Mouse (Mus musculus) heart, postnatal 10 days (tissue): ENCODE results near the gene Cln3. TPM values are rescaled to one million over a fixed set of nuclear protein-coding genes. Genes with fewer than 3 reads are reported as not detected.

Source experiments
- DNase-seq, 2 experiments: peaks; one replicate each; pipeline ENCODE4 v3.0.0; 2021
- intact Hi-C: fragments of 180-260 bp; cut with DNase I; formaldehyde crosslinking; loops from one replicate; pipeline ENCODE4 v1.15.1; 2025
- total RNA-seq, 2 experiments: library from RNA; stranded (reverse); gene quantifications; 2 replicates each; pipeline ENCODE4 v1.2.3; 2021

Cln3 gene
- 10 to 100 TPM; 14.7 to 16.6 TPM for total RNA-seq

DNA sequence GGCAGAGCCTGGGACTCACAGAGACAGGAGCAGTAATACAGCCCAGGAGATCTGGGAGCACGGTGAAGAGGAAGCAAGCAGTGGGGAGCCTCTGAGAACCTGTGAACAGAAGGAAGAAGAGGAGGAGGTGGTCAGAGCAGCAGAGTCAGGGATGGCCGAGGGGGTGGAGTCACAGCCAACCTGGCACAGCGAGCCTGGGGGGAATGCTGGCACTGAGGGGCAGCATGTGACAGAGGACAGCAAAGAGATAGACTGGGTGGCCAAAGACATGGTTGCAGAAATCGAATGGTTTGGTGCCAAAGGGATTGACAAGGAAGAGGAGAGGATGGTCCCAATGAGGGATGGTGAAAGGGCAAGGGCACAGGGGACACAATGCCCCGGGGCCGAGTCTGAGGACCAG lies at the start of gene Cln3:
Gene Cln3, minus strand, starts transcription at position 101 of the 400 bp plus-strand sequence.
- intact Hi-C loops, result loop anchor here (2.0 kb wide), 1 partner anchor 51 kb away; no protein-coding TSS in a partner anchor
- DNase-seq, result no peak

DNA sequence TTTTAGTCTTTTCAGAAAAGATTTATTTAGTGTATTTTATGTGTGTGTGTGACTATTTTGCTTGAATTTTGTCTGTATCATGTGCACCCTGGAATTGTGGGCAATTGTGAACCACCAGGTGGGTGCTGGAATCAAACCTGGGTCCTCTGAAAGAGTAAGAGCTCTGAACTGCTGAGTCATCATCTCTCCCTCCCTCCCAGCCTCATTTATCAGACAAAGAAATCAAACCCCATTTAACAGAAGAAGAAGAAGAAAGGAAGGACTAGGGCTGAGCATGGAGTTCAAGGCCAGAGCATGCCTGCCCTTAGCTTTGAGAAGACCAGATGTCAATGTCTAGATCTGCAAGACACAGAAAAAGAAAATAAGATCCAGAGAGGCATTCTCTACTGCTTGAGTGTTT lies 49.8 kb upstream of the Cln3 start:
- no peak for DNase-seq
- intact Hi-C loops, result loop anchor here (5.0 kb wide), 1 partner anchor 158 kb away; the partner anchor contains the start of gene Sh2b1

DNA sequence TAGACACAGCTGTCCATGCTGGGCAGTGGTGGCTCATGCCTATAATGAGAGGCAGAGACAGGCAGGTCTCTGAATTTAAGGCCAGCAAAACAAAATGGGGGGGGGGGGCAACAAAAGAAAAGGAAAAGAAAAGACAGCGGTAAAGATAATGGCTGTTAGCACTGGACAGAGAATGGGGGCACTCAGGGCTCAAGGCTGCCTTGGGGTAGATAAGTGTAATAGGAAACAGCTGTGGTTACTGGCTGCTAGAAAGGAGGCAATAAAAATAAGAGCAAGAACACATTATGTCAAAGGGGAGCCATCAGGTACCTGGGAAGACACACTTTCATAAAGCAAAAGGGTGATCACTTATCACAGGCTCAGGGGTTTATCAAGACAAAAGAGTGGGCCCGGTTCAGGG lies 46.9 kb upstream of the Cln3 start:
- intact Hi-C loops, result no loop called here
- no peak for DNase-seq

DNA sequence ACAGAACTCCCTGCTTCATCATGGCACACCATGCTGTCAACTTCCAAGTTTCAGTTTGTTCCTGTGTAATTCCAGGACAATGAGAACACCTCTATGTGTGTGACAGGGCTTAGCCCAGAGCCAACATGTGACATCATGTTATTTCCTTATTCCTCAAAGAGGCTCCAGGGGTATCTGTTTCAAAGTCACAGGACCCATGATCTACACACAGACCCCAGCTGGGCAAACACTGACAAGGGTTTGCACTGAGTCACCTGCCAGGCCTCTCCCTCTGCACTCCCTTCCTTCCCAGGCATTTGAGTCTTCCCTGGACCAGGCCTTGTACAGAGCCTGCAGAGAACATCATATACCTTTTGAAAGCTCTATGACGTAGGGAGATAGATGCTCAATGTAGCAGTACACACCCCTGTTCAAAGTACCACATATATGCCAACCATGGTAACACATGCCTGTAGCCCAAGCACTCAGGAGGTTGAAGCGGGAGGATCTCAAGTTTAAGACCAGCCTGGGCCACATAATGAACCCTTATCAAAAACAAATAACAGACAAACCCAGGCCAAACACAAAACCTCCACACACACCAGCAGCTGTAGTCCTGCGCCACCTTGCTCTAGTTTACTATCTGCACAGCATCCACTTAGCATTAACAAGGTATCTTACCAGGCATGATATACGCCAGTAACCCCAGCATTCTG lies 45.4 kb upstream of the Cln3 start, which contains the start of gene Nupr1:
Gene Nupr1, minus strand, starts transcription at position 38 of the 695 bp plus-strand sequence.
- intact Hi-C loops, result no loop called here
- no peak for DNase-seq

DNA sequence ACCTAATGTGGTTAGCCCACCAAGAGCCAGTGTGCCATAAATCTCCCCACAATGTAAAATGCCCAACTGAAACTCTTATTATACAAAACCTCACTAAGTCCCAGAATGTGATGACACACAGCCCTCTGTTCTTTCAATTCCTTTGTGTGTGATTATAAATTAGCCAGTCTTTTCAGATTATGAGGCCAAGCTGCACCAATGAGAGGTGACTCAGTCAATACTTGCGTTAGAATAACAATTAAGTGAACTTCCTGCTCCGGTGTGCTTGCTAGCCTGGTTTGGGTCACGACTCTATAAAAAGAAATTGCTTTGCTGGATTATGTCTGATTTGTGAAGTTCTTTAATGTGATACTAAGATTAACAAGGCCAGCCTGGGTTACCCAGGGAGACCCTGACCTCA lies 44.3 kb upstream of the Cln3 start:
- intact Hi-C loops, result no loop called here
- no peak for DNase-seq

DNA sequence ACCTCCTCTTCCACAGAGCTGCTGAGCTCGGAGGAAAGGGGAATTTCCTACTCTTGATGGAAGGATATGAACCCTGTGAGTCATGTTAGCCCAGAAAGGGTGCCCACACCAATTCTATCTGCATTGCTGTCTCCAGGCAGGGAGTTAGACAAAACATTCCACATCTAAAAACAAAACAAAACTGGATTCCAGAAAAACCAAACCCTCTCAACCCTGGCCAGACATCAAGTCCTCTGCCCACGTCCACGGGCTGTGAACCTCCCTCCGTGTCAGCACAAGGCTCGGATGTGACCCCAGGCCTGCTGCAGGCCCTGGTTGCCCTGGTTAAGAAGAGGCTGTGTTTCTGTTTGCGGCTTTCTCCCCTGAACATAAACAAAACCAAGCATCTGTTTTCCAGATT lies 42.5 kb upstream of the Cln3 start:
- intact Hi-C loops, result no loop called here
- no peak for DNase-seq

DNA sequence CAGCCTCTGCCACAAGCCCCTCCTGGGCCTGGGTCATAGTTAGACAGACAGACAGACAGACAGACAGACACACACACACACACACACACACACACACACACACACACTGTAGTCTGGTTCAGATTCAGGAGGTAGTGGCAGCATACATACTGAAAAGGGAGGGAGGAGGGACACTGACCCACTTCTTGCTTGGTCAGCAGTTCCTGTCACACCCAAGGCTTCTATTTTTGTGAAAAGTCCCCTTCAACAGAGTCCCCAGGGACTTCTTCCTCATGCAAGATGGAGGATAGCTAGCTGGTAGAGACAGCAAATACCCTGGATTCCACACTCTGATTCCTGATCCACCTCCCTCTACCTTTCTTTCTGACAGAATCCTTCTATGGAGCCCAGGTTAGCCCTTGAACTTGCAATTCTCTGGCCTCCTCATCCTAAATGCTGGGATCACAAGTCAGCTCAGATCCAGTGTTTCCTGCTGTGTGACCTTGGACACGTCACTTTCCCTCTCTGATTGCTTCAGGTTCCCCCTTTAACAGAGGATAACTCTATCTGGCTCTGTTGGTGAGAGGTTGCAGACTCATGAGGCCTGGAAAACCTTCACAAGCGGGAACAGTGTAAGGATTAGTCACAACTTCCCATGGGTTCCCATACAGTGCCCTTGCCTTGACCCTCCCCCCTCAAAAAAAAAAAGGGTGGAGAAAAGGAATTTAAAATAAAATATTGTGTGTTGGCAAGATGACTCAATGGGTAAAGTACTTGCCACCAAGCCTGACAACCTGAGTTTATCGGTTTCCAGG lies 40.4 kb upstream of the Cln3 start:
- intact Hi-C loops, result no loop called here
- no peak for DNase-seq

DNA sequence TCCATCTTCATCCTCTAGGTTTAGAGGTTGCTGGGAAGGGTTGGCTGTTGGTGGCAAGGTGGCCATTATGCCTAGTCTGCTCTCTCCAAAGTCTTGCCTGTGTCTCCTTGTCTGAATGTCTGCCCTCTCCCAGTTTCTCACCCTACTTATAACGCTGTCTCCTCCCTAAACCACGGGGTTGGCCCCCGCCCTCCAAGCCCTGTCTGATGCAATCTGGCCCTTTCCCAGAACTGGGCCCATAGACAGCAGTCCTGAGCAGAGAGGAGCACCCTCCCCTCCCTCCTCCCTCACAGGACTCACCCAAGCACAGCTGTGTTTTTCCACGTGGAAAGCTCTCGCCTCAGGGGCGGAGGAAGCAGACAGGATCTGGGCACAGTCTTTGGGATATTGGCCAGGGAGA lies 39.8 kb upstream of the Cln3 start:
- intact Hi-C loops, result no loop called here

DNA sequence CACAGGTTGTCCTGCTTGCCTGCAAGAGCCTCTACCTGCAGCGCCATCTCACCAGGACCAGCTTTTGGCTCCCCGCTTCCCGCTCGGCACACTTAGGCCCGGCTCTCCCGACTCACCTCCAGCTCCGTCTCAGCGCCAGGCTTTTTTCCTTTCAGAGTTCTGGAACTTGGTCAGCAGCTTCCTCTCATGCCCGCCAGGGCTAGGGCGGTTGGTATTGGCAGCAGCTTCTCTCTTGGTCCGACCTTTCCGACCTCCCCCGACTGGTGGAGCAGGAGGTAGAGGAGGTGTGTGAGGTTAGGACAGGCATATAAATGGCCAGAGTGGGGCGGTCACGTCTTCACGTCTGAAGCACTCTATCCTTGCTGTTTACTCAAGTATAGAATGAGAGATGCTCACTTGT lies 39.2 kb upstream of the Cln3 start:
- DNase-seq, result peak in 1 of 2 experiments; percentile 18
- intact Hi-C loops, result no loop called here

More for the DNA sequence above, 39.8 kb upstream of the Cln3 start:
- peak; percentile 83 to 84 for DNase-seq

DNA sequence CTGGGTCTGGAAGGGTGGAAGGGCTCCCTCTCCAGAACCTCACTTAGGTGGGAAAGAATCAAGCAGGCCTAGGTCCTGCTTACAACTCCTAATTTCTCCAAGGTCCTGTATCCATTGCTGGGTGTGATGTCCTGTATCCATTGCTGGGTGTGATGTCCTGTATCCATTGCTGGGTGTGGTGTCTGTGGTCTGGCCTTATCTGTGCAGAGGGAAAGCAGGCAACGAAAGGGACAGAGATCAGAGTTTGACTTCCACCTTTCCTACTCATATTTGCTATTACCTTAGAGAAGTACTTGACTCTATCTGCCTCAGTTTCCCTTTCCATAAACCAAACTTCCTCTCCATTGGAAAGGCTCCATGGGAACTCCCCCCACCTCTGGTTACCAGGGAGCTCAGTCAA lies 37.8 kb upstream of the Cln3 start:
- DNase-seq, result no peak
- intact Hi-C loops, result no loop called here

DNA sequence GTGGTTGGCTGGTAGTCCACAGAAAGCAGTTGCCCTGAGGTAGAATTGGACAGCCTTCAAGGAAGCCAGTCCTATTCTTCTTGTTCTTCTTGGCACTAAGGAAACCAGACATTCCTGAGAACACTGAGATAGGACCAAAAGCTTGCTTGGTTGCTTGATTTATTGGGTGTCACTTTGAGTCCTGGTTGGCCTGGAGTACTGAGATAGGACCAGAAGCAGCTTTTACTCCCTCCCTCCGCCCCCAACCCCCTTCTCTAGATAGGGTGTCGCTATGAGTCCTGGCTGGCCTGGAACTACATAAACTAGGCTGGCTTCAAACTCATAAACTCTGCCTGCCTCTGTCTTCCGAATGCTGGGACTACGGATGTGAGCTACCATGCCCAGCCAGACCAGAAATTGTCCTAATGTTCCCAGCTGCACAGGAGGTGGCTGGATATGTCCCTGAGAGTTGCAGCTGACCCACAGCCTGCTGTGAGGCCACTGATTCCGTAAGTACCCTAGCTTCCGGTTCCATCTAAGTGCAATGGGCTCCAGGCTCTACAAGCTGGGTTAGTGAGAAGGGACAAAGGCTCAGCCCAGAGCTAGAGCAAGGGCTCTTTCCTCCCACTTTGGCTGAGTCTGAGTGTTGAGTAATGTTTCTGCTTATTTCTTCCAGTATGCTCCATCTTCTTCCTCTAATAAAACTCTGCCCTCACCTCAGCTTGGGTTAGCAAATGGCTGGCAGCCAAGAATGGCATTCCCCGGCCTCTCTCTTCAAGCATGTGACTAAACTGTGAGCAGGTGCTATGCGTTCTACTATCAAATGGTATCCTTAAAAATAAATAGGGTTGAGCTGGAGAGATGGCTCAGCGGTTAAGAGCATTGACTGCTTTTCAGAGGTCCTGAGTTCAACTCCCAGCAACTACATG lies 36.1 kb upstream of the Cln3 start:
- DNase-seq, result no peak
- intact Hi-C loops, result no loop called here

DNA sequence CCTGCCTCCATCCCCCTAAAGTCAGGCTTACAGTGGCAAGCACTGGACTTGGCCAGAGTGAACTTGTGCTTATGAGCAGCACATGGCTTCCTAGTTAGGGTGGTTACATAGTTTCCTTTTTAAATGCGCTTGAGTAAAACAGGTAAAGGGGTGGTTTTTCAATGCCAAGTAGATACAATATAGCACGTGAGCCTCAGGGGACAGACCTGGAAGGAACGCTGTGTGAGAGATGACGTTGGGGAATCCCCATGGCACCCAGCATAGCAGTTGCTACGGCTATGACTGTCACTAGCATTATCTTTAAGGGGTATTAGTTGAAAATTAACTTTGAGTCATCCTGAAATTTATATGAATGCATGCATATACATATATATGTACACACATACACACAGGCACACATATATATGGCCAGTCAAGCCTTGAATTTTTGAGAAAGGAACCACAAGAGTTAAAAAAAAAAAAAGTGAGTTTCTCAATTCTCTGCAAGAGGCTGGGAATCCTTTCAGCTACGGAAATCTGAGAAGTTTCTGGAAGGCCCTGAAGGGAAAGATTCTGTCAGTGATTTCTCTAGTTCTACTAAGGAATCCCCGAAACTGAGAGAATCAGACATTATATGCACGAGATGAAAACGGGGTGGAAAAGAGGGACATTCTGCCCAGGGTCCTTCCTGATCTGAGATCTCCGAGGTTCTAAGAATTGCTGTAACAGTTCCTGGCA lies 34.1 kb upstream of the Cln3 start:
- intact Hi-C loops, result no loop called here
- DNase-seq, result no peak

DNA sequence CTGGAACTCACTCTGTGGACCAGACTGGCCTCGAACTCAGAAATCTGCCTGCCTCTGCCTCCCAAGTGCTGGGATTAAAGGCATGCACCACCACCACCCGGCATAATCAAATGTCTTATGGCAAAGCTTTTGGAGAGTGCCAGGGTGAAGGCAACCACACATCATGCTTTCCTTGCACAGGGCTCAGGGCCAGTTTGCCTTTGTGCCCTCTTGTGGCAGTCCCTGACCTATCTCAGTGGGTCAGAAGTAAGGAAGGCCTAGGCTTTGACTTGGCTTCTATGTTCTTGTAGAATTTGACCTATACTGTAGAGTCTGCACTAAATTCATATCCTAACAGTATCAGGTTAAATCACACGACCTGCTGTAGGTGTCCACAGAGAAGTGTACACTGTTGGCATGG lies 31.1 kb upstream of the Cln3 start:
- intact Hi-C loops, result no loop called here

DNA sequence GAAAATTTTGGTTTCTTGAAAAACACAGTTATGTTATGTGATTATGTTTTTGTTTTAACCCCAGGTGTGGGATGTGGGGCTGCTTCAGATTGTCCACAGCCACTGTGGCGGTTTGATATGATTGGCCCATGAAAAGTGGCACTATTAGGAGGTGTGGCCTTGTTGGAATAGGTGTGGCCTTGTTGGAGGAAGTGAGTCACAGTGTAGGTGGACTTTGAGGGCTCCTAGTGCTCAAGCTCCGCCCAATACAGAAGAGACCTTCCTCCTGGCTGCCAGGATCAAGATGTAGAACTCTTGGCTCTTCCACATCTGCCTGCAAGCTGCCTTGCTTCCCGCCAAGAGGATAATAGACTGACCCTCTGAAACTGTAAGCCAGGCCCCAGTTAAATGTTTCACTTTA lies 27.1 kb upstream of the Cln3 start:
- intact Hi-C loops, result no loop called here
- no peak for DNase-seq

More for the DNA sequence above, 31.1 kb upstream of the Cln3 start:
- DNase-seq, result no peak

DNA sequence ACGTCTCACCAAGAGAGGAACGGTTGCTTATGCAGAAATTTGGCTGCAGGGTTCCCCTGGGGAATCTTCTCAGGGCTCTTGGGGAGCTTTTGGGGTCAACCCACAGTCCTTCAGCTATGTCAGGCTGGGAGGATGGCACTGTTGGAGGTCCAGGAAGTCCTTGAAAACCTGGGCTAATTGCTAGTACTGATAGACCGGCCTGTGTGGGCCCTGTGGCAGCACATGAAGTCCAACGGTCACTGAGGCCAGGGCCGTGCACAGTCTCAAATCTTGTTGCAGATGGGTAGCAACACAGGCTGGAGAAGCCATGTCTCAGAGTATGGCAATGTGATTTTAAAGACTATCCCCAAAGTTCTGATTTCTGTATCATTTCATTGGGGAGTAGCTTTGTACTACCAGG lies 22.2 kb upstream of the Cln3 start:
- intact Hi-C loops, result no loop called here

DNA sequence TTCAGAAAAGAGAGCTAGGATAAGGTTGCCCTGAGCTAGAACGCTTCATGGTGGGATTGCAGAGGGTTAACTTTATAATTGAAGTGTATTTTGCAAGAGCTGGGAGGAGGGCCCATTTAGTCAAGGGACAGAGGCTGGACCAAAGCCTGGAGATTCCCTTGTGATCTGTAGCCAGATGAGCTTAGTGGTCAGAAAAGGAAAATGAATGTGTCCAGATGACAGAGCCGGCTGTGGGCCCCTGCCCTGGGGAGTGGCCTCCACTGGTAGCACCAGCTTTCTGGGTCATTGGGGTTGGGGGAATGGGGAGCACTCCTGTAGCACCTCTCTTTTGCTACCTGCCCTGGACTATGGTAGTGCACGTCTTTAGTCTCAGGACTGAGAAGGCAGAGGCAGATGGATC lies 21.4 kb upstream of the Cln3 start:
- intact Hi-C loops, result no loop called here
- DNase-seq, result peak; percentile 67 to 71

More for the DNA sequence above, 22.2 kb upstream of the Cln3 start:
- no peak for DNase-seq

DNA sequence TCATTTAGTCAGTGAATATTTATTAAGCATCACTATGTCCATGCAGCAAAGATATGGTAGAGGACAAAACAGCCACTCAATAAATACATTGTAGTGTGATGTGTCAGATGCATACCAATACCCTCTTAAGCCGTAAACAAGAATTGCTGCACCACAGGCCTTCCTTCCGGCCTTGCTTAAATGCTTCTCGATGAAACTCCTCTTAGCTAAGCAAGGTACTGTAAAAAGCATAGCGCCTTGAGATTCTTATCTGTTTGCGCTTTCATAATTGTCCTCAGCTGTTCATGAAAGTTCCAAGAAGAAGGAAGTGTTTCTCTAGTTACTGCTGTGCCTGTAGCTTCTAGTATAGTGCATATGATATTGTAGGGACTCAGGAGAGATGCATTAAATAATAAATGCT lies 21.0 kb upstream of the Cln3 start:
- no peak for DNase-seq
- intact Hi-C loops, result no loop called here

DNA sequence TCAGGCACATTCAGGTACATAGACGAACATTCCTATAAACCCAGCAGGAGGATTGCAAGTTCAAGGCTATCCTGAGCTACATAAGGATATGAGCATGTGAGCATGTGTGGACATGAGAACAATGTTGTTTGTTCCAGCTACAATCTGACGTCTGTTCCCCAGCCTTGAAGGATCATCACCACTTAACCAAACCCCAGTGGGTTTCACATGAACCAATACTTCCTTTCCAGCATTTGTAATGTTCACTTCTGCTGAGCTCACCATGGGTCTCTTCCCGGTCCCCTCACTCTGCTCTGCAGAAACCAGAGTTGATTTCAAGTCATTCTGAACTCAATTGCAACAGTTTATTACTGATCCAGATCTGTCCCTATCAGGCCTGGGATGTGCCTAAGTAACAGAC lies 17.0 kb upstream of the Cln3 start:
- intact Hi-C loops, result no loop called here

DNA sequence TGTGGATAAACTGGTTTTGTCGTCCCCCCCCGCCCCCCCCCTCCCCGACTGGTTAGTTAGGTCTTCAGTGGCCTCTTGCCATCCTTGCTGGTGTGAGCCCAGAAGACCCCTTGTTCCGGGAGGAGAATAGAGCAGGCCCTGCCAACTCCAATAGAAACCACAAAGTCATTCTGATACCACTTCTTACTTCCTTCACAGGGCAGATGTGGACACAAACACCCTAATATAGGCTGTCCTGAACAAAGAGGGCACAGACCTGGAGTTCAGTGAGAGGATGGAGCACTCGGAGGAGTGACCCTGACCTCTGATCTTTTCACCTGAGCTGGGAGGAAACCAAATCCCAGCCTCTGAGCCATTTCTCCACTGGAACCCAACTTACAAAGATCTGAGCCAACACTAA lies 16.3 kb upstream of the Cln3 start:
- no peak for DNase-seq
- intact Hi-C loops, result no loop called here

More for the DNA sequence above, 17.0 kb upstream of the Cln3 start:
- DNase-seq, result no peak

DNA sequence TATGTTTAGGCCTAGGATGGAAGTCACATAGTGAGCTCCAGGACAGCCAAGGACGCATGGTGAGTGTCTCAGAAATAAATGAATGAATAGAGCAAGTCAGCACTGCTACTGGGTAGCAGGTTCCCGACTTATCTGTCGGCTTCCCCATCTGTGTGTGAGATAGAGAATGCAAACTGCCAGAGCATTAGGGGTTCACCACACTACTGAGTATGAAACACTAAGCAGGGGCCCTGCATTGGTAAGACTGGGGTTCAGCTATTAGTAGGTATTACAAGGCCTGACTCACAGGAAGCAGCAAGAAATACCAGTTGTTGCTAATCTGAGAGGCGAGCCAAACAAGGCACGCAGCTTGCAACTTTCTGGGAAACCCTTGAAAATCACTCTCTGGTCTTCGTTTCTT lies 13.3 kb upstream of the Cln3 start:
- DNase-seq, result no peak

More for the DNA sequence above, 13.3 kb upstream of the Cln3 start:
- intact Hi-C loops, result no loop called here
